Mouse (Mus musculus) cortical plate, adult 2 months (tissue): Measurements from ENCODE around the gene Cope.

Source experiments
- CTCF ChIP-seq: fragments of 200-500 bp; IDR thresholded peaks from 2 replicates; pipeline ENCODE4 v1.5.1; 2011; ENCODE audit warnings: mild to moderate bottlenecking, control low read depth, low read length; ENCODE audit not compliant: insufficient read depth; ENCODE audit errors: extremely low read depth
- POLR2A ChIP-seq: fragments of 200-500 bp; IDR thresholded peaks from 2 replicates; pipeline ENCODE4 v1.6.1; 2011; ENCODE audit warnings: mild to moderate bottlenecking, low read length, control low read depth; ENCODE audit not compliant: insufficient read depth; ENCODE audit errors: extremely low read depth

DNA sequence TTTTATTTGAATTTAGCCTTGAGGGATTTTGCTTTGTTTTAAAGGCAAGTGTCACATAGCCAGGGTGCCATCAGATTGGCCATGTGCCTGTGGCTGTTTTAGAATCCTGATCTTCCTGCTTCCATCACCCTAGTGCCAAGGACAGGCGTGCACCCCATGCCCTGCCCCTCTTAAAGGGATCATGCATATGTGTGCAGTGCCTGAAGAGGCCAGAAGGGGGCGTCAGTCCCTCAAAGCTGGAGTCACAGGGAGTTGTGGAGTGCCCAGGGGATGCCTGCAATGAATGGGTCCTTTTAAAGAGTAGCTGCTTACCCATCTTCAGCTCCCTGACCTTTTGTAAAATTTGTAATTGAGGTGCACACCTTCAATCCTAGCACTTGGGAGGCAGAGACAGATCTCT is 7.0 kb downstream of the Cope start:
- TF ChIP-seq POLR2A (no peak), CTCF (peak; percentile 57)
